Mouse (Mus musculus): ENCODE data around the gene Btbd9.

GRCm38 (mm10) chr17:30609305-30609979 lies 33.2 kb upstream of the Btbd9 start:
- TF ChIP-seq CEBPB (IDR thresholded peaks at IDR 0.05; ENCODE audit: low read depth) (no peak), CTCF (IDR thresholded peaks at IDR 0.05; ENCODE audit: control insufficient read depth, insufficient read depth, insufficient read length) (no peak), MYOD1 (IDR thresholded peaks at IDR 0.05; ENCODE audit: control insufficient read depth, insufficient read length, low read depth) (no peak), MAX (IDR thresholded peaks at IDR 0.05) (peak; percentile 11), USF1 (IDR thresholded peaks at IDR 0.05; ENCODE audit: low read depth) (peak; percentile 91), FOSL1 (IDR thresholded peaks at IDR 0.05; ENCODE audit: insufficient read depth, low read length, poor library complexity, severe bottlenecking) (no peak), MYOG (IDR thresholded peaks at IDR 0.05; ENCODE audit: control insufficient read depth, extremely low read depth, insufficient read length) (no peak)

Data from C2C12 (cell line).